Mouse (Mus musculus): ENCODE data around the gene Lingo4. TPM values are rescaled to one million over a fixed set of nuclear protein-coding genes. Genes with fewer than 3 reads are reported as not detected.

Lingo4 gene
- total RNA-seq (2021): under 1 TPM; 0.66 to 0.73 TPM
- long read RNA-seq, experiment 1: 0 reads
- long read RNA-seq, experiment 2: 0 reads

DNA sequence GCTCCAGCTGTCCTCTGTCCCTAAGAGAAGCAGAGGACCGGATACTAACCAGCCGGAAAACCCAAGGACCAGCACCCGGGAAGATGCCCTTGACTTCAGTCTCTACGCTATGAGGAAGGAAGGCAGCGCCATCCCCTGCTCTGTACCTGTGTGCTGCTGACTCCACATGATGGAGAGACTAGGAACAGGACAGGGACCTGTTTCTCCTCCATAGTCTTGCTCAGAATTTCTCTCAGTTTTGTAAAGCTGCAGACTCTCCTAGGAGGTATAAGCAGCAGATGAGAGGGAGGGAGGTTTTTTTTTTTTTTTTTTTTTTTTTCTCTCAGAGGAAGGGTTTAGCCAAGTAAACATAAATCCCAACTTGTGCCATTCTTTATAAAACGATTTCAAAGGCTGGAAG, at the start of gene Lingo4:
Gene Lingo4, plus strand, starts transcription at position 301 of the 400 bp plus-strand sequence.
- DNase-seq: no peak

- peak; percentile 62 to 73 for DNase-seq
These were observed 37.5 kb upstream of the Lingo4 start for GRCm38 (mm10) chr3:94360812-94361211.

DNA sequence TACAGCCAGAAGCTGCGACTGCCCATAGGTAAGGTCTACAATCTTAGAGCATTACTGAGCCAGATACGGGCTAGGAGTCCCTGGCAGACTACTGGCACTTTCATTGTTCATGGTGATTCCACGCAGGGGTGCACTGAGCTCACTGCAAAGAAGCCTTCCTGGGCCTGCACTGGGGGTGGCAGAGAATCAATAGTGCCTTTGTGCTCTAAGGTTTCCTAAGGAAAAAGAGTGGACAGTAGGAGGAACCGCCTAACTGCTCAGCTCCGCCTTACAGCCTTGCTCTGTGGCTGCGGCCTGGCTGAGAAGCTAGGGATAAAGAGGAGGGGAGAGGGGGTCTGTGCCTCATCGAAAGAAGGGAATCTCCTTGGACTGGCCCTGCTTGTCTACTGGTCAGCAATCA, 36.2 kb upstream of the Lingo4 start, which contains the start of gene C2cd4d:
Gene C2cd4d, plus strand, starts transcription at position 301 of the 400 bp plus-strand sequence.
- no peak for DNase-seq

DNA sequence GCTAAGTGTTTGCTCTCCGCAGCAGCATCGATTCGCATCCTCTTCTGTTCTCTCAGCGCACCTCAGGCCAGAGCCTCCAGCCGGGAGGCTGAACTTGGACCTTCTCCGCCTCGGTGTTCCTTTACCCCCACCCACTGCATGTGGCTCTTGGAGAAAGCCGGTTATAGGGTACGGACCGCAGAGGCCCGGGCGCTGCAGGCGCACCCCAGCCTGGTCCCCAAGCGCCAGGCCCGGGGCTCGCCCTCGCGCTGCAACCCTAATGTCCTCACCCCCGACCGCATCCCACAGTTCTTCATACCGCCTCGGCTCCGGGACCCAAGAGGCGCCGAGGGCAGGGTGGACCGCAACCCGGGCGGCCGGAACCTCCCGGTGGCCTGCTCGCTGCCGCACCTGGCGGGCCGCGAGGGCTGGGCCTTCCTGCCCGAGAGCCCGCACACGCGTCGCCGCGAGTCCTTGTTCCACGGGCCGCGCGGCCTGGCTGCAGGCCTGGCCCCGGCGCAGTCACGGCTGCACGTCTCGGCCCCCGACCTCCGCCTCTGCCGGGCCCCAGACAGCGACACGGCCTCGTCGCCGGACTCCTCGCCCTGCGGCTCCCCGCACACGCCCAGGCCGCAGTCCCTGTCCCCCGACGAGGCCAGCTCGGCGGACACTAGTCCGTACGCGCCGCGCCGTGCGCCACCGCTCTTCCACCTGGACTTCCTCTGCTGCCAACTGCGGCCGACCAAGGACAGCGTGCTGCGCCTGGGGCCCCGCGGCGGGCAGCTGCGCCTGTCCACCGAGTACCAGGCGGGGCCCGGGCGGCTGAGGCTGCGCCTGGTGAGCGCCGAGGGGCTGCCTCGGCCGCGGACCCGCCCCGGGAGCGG, 34.8 kb upstream of the Lingo4 start:
- peak; percentile 79 to 80 for DNase-seq

GRCm38 (mm10) chr3:94364154-94364526, 34.2 kb upstream of the Lingo4 start:
- DNase-seq: no peak

DNA sequence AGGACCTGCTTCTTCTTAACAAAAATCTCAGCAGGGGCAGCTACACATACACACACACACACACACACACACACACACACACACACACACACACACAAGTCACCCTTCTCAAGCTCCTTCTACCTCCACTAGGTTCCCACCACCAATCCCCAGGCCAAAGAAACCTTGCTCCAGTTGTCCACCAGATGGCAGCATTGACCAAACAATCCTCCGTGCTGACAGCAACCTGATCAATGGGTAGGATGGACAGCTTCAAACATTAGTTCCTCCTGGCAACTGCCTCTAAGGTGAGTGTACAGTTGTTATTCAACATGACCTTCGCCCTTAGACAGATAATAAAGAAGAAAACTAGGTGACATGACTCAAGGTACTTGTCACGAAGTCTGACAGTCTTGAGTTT, 31.6 kb upstream of the Lingo4 start:
- peak; percentile 80 to 81 for DNase-seq

DNA sequence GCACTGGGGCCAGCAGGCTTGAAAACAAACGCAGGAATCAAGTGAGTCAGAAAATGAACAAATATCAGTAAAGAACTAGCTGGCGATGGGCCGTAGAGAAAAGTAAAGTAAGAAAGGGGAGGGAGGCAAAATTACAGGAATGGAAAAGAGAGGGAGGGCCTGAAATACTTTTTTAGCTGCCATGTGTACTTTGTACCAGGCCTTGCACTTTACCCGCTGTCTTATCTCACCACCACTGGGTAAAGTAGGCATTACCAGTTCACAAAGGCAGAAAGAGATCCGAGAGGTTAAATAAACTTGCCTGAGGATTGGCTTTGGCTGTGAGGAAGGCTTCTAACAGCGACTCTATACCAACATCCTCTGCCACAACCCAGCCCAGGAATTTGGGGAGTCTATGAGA, 30.8 kb upstream of the Lingo4 start:
- DNase-seq: no peak

- DNase-seq: no peak
These were observed 29.7 kb upstream of the Lingo4 start for GRCm38 (mm10) chr3:94368631-94369030.

GRCm38 (mm10) chr3:94369709-94370108, 28.6 kb upstream of the Lingo4 start:
- DNase-seq: peak in 1 of 2 experiments; percentile 56

- peak; percentile 95 for DNase-seq
These were observed 26.7 kb upstream of the Lingo4 start for GRCm38 (mm10) chr3:94371637-94372036.

GRCm38 (mm10) chr3:94372038-94372437, 26.3 kb upstream of the Lingo4 start:
- DNase-seq: no peak

GRCm38 (mm10) chr3:94372641-94373040, 25.7 kb upstream of the Lingo4 start, which contains the start of gene Rorc:
Gene Rorc, plus strand, starts transcription at chr3:94372794.
- peak; percentile 66 to 77 for DNase-seq

- peak in 1 of 2 experiments; percentile 25 for DNase-seq
These were observed 25.2 kb upstream of the Lingo4 start for GRCm38 (mm10) chr3:94373090-94373489.

DNA sequence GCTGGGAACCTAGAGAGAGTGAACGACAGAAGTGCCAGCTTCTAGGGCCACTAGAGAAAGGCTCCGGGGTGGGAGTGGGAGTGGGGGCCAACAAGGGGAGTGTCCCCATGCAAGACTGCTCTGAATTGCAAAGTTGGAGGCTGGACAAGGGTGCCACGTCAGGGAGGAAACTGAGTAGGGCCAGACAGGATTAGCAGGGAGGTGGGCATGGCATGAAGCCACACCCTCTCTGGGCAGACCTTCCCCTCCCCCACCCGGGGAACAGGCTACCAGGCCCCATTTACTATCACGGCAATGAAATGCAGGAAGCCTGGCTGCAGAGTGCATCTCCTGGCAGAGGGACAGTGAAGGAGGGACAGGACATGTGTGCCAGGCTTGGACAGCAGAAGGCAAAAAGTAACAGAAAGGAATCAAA, 24.7 kb upstream of the Lingo4 start:
- peak; percentile 42 to 80 for DNase-seq

GRCm38 (mm10) chr3:94374636-94375035, 23.7 kb upstream of the Lingo4 start:
- peak in 1 of 2 experiments; percentile 27 for DNase-seq

DNA sequence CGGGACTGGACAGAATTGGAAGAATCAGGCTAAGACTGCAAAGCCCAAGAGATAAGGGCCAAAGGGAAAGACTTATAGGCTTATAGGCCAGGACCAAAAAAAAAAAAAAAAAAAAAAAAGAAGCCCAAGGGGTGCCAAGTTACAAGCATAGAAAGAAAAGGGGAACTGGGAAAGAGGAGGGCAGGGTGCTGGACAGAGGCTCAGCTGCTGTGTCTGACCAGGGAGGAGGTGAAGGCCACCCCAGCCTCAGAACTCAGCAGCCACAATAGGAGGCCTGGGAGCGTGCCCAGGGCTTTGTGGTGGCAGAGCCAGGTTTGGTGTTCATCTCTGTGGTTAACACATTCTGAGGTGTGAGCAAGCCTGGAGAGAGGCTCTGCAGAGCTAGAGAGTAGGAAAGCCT, 23.2 kb upstream of the Lingo4 start:
- DNase-seq: peak in 1 of 2 experiments; percentile 50

DNA sequence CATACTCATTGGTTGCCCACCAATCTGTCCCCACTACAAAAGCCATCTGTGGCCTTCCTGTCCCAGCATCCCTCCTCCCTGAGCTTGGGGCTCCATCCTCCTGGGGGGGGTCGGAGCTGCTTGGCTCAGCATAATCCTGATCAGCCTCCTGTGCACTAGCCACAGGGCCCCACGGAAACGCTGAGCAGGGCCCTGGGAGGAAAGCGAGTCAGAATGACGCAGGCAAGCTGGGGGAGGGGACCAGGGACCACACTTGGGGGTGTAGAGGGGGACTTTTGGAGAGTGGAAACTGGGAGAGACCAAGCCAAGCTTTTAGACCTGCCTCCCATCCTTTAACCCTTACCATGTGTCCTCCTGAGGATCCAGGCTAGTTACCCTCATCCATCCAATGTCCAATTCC, 22.5 kb upstream of the Lingo4 start:
- DNase-seq: no peak

DNA sequence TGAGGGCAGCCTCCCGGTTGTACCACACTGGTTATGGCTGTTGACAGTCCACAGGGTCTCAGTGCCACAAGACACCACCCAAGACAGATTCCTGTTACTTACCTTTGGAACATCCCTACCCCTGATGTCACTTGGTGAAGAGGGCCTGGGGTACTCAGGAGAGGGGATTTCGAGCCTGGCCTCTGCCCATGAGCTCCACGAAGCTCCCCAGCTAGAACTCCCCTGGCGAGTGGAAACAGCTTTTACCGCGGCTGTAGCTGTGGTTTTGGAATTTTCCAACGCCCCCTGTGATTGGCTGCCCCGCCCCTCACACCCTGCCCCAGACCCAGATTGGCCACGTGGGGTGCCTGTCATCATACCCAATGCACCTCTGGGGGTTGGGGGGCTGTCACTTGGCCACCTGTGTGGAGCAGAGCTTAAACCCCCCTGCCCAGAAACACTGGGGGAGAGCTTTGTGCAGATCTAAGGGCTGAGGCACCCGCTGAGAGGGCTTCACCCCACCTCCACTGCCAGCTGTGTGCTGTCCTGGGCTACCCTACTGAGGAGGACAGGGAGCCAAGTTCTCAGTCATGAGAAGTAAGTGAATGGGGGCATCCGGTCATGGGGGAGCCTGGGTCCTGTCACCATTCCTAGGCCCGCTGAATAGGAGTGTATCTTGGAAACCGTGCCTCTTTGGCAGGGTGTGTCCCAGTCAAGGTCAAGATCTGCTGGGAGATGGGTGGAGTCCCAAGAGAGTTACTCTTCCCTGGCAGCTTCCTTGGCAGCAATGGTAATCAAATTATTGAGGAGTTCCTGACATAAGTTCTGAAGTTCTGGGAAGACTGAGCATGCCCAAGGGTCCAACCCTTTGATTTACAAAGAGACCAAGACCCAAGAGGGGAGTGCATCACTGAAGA, 21.0 kb upstream of the Lingo4 start:
- DNase-seq: no peak

GRCm38 (mm10) chr3:94379831-94380510, 18.3 kb upstream of the Lingo4 start:
- no peak for DNase-seq

- DNase-seq: no peak
These were observed 16.0 kb upstream of the Lingo4 start for GRCm38 (mm10) chr3:94382308-94382707.

DNA sequence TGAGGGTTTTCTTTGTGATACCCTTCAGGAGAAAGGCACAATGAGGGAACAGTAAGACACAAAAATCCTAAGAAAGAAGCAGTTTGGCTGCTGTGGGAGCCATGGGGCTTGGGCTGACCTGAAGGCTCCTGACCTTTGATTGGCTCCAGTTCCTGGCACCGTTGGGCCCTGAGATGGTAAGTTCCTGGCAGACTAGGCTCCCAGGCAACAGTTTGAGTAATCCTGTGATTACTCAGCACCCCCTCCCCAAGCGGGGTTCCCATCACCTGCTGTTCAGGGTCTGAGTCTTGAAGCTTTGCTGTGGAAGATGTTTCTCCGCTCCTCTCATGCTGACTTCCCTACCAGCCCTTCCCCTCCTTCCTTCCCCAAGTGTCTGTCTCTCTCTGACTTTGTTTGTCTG, 14.8 kb upstream of the Lingo4 start:
- DNase-seq: peak in 1 of 2 experiments; percentile 31

DNA sequence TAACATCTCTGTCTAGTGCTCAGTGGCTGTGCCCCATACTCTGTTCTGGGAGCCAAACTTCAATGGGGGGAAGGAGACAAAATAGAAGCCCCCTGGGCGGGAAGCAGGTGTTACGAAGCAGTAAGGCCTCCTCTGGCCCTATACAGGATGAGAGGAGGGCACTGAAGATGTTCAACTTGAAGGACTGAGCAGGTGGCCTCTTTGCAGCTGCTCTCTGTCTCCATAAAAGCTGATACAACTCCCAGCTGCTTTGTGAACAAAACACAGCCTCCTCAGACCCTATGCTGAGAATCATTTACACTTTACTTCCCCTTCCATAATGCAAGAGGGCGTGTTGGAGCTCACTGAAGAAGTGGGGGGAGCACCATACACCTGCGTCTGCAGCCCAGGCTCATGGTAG, 11.6 kb upstream of the Lingo4 start:
- DNase-seq: no peak
